Mouse (Mus musculus): ENCODE results near the gene Zfp428.

- TF ChIP-seq POLR2A (IDR thresholded peaks at IDR 0.05; ENCODE audit: low read depth, low read length) (no peak), ZMIZ1 (IDR thresholded peaks at IDR 0.05; ENCODE audit: low read depth, low read length) (no peak), CTCF (conservative IDR thresholded peaks at IDR 0.05 in 1 of 2, IDR thresholded peaks at IDR 0.05 in 1 of 2; ENCODE audit: low read depth in 2 of 2, low read length in 2 of 2) (peak; percentile 87 to 92), TBP (conservative IDR thresholded peaks at IDR 0.05; ENCODE audit: low read depth, low read length) (no peak), MAFK (IDR thresholded peaks at IDR 0.05; ENCODE audit: insufficient replicate concordance, low read length) (no peak), E2F4 (IDR thresholded peaks at IDR 0.05; ENCODE audit: insufficient replicate concordance, low read depth, low read length) (no peak), NRF1 (IDR thresholded peaks at IDR 0.05; ENCODE audit: low read depth, low read length) (no peak), POLR2AphosphoS2 (IDR thresholded peaks at IDR 0.05; ENCODE audit: low read depth, low read length) (no peak), USF2 (conservative IDR thresholded peaks at IDR 0.05; ENCODE audit: low read depth, low read length) (no peak)
These were observed 32.8 kb upstream of the Zfp428 start for GRCm38 (mm10) chr7:24473913-24474529.
